Mouse (Mus musculus) myocyte (in vitro differentiated cells): Measurements from ENCODE around the gene Nxph4.

Experiments
- CEBPB ChIP-seq: IDR thresholded peaks from 2 replicates; pipeline ENCODE4 v1.6.1; 2011; ENCODE audit warnings: mild to moderate bottlenecking, moderate library complexity; ENCODE audit not compliant: poor library complexity, insufficient read depth, severe bottlenecking
- E2F4 ChIP-seq: IDR thresholded peaks from one replicate; pipeline ENCODE4 v1.6.1; 2011; ENCODE audit warnings: mild to moderate bottlenecking, control low read depth, moderate library complexity; ENCODE audit not compliant: insufficient read depth
- MAX ChIP-seq: IDR thresholded peaks from one replicate; pipeline ENCODE4 v1.6.1; 2011; ENCODE audit warnings: low read depth, mild to moderate bottlenecking, control low read depth
- MYOG ChIP-seq, 3 experiments: IDR thresholded peaks; one replicate each; pipeline ENCODE4 v1.6.1; 2011; ENCODE audit warnings: control low read depth in 2 of 3, low read depth in 2 of 3, mild to moderate bottlenecking in 2 of 3; ENCODE audit not compliant: insufficient read length in 2 of 3, control insufficient read depth in 1 of 3, insufficient read depth in 1 of 3
- POLR2A ChIP-seq: IDR thresholded peaks from one replicate; pipeline ENCODE4 v1.6.1; 2011; ENCODE audit warnings: low read depth, mild to moderate bottlenecking, control low read depth, moderate library complexity; ENCODE audit not compliant: insufficient read length
- POLR2AphosphoS2 ChIP-seq: IDR thresholded peaks from one replicate; pipeline ENCODE4 v1.6.1; 2011; ENCODE audit warnings: low read depth, control low read depth; ENCODE audit not compliant: insufficient read length
- REST ChIP-seq: IDR thresholded peaks from one replicate; pipeline ENCODE4 v1.6.1; 2011; ENCODE audit warnings: mild to moderate bottlenecking, control low read depth, moderate library complexity; ENCODE audit not compliant: insufficient read depth, insufficient read length
- SRF ChIP-seq: IDR thresholded peaks from one replicate; pipeline ENCODE4 v1.6.1; 2011; ENCODE audit warnings: low read depth; ENCODE audit not compliant: control insufficient read depth, insufficient read length
- TCF12 ChIP-seq: IDR thresholded peaks from one replicate; pipeline ENCODE4 v1.6.1; 2011; ENCODE audit warnings: mild to moderate bottlenecking, control low read depth; ENCODE audit not compliant: poor library complexity, insufficient read depth, severe bottlenecking
- USF1 ChIP-seq: IDR thresholded peaks from one replicate; pipeline ENCODE4 v1.6.1; 2011; ENCODE audit warnings: low read depth, mild to moderate bottlenecking, control low read depth, moderate library complexity

DNA sequence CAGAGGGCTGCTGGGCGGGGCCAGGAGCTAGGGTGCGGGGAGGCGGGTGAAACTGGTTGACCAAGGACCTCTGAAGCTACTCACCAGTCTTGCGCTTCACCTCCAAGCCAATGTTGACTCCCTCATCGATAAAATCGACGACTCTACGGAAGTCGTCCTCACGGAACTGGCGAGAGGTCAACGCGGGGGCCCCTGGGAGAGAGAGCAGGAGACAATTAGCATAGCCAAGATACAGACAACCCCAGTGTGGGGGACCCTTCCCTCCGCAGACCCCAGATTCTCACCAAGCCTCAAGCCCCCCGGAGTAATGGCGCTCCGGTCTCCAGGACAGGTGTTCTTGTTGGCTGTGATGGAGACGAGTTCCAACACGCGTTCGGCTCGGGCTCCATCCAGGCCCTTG lies 16.4 kb downstream of the Nxph4 start:
- TF ChIP-seq POLR2A (no peak), POLR2AphosphoS2 (no peak), TCF12 (no peak), USF1 (no peak), SRF (no peak), REST (no peak), CEBPB (no peak), MAX (no peak), MYOG (IDR thresholded peaks at IDR 0.05; ENCODE audit: control insufficient read depth in 1 of 3, insufficient read depth in 1 of 3, insufficient read length in 2 of 3, low read depth in 2 of 3) (no peak), E2F4 (no peak)
